Mouse (Mus musculus): Measurements from ENCODE around the gene Idi1. TPM values are rescaled to one million over a fixed set of nuclear protein-coding genes. Genes with fewer than 3 reads are reported as not detected.

Idi1 gene
- polyA plus RNA-seq, 1 experiment from 2014 or later, result 27.6 TPM

- Histone ChIP-seq H3K27ac (ENCODE audit: low read depth, low read length) (no peak overlapping the region), H3K4me3 (ENCODE audit: low read depth, low read length) (no peak overlapping the region), H3K27me3 (replicated peaks; ENCODE audit: control insufficient read depth, insufficient read depth, low read length) (no peaks in the 10 kb centered on the region), H3K9me3 (ENCODE audit: control insufficient read depth) (no peaks in the 10 kb centered on the region), H3K4me1 (replicated peaks; ENCODE audit: control insufficient read depth, insufficient read depth, low read length) (no peaks in the 10 kb centered on the region), H3K4me2 (replicated peaks; ENCODE audit: low read depth) (no peak overlapping the region), H3K9ac (ENCODE audit: low read depth, low read length) (no peak overlapping the region), H3K36me3 (ENCODE audit: control insufficient read depth, insufficient read depth) (peaks cover 52% of the 10 kb centered on the region)
- no peak for TF ChIP-seq CTCF (IDR thresholded peaks at IDR 0.05; ENCODE audit: low read depth)
- 93% methylated on average over 3 of the region's 3 CpGs for WGBS
- no peak for ATAC-seq
Observed at GRCm38 (mm10) chr13:8842273-8842672, 43.0 kb upstream of the Idi1 start.

GRCm38 (mm10) chr13:8847702-8848101 lies 37.6 kb upstream of the Idi1 start:
- H3K9me3 ChIP-seq (ENCODE audit: control insufficient read depth), result no peaks in the 10 kb centered on the region
- peaks cover 31% of the 10 kb centered on the region for H3K36me3 ChIP-seq (ENCODE audit: control insufficient read depth, insufficient read depth)
- H3K27me3 ChIP-seq (replicated peaks; ENCODE audit: control insufficient read depth, insufficient read depth, low read length), result no peaks in the 10 kb centered on the region
- TF ChIP-seq CTCF (IDR thresholded peaks at IDR 0.05; ENCODE audit: low read depth), result peak; percentile 77
- 52% methylated on average over 2 of the region's 2 CpGs for WGBS
- H3K4me1 ChIP-seq (replicated peaks; ENCODE audit: control insufficient read depth, insufficient read depth, low read length), result no peaks in the 10 kb centered on the region
- no peak overlapping the region for H3K4me3 ChIP-seq (ENCODE audit: low read depth, low read length)
- H3K9ac ChIP-seq (ENCODE audit: low read depth, low read length), result no peak overlapping the region
- ATAC-seq, result no peak
- H3K4me2 ChIP-seq (replicated peaks; ENCODE audit: low read depth), result no peak overlapping the region
- no peak overlapping the region for H3K27ac ChIP-seq (ENCODE audit: low read depth, low read length)

DNA sequence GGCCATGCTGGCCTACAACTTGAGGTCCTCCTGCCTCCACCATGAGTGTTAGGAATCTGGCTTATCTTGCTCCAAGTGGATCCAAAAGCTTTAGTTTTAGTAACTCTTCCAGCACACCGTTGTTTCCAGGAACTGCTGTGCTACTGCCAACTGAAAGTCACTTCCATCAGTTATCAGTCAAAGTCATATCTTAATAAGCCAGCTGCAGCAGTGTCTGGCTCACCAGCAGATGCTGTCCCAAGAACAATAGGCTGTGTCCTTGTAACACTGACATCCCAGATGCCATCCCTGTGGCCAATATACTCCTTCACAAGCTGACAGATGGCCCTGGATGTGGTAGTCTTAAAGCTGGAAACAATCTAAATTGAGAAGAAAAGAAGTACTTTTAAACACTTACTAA lies 36.0 kb upstream of the Idi1 start:
- H3K27ac ChIP-seq (ENCODE audit: low read depth, low read length), result no peak overlapping the region
- no peak overlapping the region for H3K9ac ChIP-seq (ENCODE audit: low read depth, low read length)
- no peaks in the 10 kb centered on the region for H3K4me1 ChIP-seq (replicated peaks; ENCODE audit: control insufficient read depth, insufficient read depth, low read length)
- no peak for TF ChIP-seq CTCF (IDR thresholded peaks at IDR 0.05; ENCODE audit: low read depth)
- H3K27me3 ChIP-seq (replicated peaks; ENCODE audit: control insufficient read depth, insufficient read depth, low read length), result no peaks in the 10 kb centered on the region
- H3K4me3 ChIP-seq (ENCODE audit: low read depth, low read length), result no peak overlapping the region
- H3K4me2 ChIP-seq (replicated peaks; ENCODE audit: low read depth), result no peak overlapping the region
- H3K9me3 ChIP-seq (ENCODE audit: control insufficient read depth), result no peaks in the 10 kb centered on the region
- peaks cover 35% of the 10 kb centered on the region for H3K36me3 ChIP-seq (ENCODE audit: control insufficient read depth, insufficient read depth)
- ATAC-seq, result no peak
- 81% methylated on average over 1 of the region's 1 CpGs for WGBS

DNA sequence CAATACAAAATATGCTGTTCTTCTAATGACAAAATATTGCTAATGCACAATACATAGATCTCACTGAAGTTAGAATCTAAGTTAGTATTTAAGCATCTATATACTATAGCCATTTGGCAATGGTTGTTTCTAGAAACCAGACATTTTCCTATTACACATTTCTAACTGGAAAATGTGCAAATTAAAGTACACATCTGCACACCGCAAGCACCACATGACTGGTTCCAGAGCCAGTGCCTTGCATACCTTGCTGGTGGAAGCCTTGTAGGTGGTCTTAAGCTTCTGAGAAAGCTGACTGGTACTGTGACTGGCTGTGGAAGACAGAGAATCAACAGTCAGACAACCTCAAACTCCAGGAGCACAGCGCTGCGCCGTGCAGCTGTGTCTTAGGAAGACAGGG lies 31.9 kb upstream of the Idi1 start:
- no peak overlapping the region for H3K4me3 ChIP-seq (ENCODE audit: low read depth, low read length)
- H3K4me1 ChIP-seq (replicated peaks; ENCODE audit: control insufficient read depth, insufficient read depth, low read length), result no peaks in the 10 kb centered on the region
- 97% methylated on average over 4 of the region's 4 CpGs for WGBS
- no peak overlapping the region for H3K27ac ChIP-seq (ENCODE audit: low read depth, low read length)
- no peaks in the 10 kb centered on the region for H3K27me3 ChIP-seq (replicated peaks; ENCODE audit: control insufficient read depth, insufficient read depth, low read length)
- no peak for ATAC-seq
- no peak for TF ChIP-seq CTCF (IDR thresholded peaks at IDR 0.05; ENCODE audit: low read depth)
- no peak overlapping the region for H3K9ac ChIP-seq (ENCODE audit: low read depth, low read length)
- H3K4me2 ChIP-seq (replicated peaks; ENCODE audit: low read depth), result no peak overlapping the region
- H3K36me3 ChIP-seq (ENCODE audit: control insufficient read depth, insufficient read depth), result peaks cover 21% of the 10 kb centered on the region
- H3K9me3 ChIP-seq (ENCODE audit: control insufficient read depth), result no peaks in the 10 kb centered on the region

DNA sequence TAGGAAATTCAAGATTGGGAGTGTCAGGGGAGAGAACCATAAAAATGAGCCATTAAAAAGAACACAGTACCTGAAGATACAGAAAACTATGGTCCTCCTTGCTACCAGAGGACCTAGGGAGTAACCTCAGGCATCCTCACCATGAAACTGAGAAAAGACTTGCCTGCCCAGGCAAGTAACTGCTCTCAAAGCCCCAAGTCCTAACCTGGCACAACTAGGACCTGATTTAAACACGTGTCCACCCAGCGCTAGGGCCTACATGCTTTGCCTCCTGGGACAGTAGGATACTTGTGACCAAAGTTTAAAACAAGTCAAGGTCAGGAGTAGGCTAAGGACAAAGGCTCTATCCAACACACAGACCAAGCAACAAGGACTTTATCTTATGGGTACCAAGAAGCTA lies 30.5 kb upstream of the Idi1 start:
- H3K27me3 ChIP-seq (replicated peaks; ENCODE audit: control insufficient read depth, insufficient read depth, low read length), result no peaks in the 10 kb centered on the region
- no peak overlapping the region for H3K27ac ChIP-seq (ENCODE audit: low read depth, low read length)
- WGBS, result 90% methylated on average over 2 of the region's 2 CpGs
- H3K36me3 ChIP-seq (ENCODE audit: control insufficient read depth, insufficient read depth), result peaks cover 14% of the 10 kb centered on the region
- H3K9me3 ChIP-seq (ENCODE audit: control insufficient read depth), result no peaks in the 10 kb centered on the region
- H3K4me3 ChIP-seq (ENCODE audit: low read depth, low read length), result no peak overlapping the region
- no peak for ATAC-seq
- no peak for TF ChIP-seq CTCF (IDR thresholded peaks at IDR 0.05; ENCODE audit: low read depth)
- H3K9ac ChIP-seq (ENCODE audit: low read depth, low read length), result no peak overlapping the region
- H3K4me1 ChIP-seq (replicated peaks; ENCODE audit: control insufficient read depth, insufficient read depth, low read length), result no peaks in the 10 kb centered on the region
- no peak overlapping the region for H3K4me2 ChIP-seq (replicated peaks; ENCODE audit: low read depth)

DNA sequence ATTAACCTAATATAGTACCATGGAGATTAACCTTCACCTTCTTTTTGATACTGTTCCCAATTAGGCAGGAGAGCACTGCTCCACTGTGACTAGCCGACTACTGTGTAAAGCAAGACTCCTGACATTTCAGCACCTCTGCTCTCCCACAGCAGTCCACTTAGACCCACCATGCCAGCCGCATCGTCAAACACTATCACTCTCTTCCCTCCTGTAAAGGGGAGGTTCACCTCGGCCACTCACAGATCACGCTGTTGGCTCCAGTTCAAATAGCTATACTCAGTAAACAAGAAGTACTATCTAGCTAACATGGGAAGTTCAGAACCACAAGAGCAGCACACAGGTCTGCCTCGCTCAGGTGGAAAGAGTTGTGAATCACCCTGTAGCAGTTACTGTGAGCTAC lies 26.8 kb upstream of the Idi1 start:
- H3K9ac ChIP-seq (ENCODE audit: low read depth, low read length), result no peak overlapping the region
- H3K27ac ChIP-seq (ENCODE audit: low read depth, low read length), result no peak overlapping the region
- H3K36me3 ChIP-seq (ENCODE audit: control insufficient read depth, insufficient read depth), result peaks cover 20% of the 10 kb centered on the region
- no peak for TF ChIP-seq CTCF (IDR thresholded peaks at IDR 0.05; ENCODE audit: low read depth)
- 82% methylated on average over 6 of the region's 6 CpGs for WGBS
- H3K4me2 ChIP-seq (replicated peaks; ENCODE audit: low read depth), result no peak overlapping the region
- H3K4me1 ChIP-seq (replicated peaks; ENCODE audit: control insufficient read depth, insufficient read depth, low read length), result no peaks in the 10 kb centered on the region
- H3K9me3 ChIP-seq (ENCODE audit: control insufficient read depth), result no peaks in the 10 kb centered on the region
- no peak overlapping the region for H3K4me3 ChIP-seq (ENCODE audit: low read depth, low read length)
- ATAC-seq, result no peak
- H3K27me3 ChIP-seq (replicated peaks; ENCODE audit: control insufficient read depth, insufficient read depth, low read length), result no peaks in the 10 kb centered on the region

DNA sequence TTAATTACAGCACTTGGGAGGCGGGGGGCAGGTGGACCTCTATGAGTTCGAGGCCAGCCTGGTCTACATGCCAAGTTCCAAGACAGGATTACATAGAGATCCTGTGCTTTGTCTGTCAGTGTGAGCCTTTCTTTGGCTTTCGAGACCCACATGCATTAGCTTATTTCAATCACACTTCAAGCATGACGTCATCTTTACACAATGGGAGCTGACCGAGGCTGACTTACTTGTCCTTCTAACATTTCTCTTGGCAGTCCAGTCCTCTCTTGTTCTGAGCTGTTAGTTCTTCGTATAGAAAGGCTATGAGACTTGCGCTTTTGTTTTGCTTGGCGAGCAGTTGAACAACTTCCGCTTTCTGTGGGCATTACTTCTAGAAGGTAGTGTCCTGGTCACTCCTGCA lies 24.4 kb upstream of the Idi1 start:
- WGBS, result 95% methylated on average over 9 of the region's 9 CpGs
- no peak overlapping the region for H3K27ac ChIP-seq (ENCODE audit: low read depth, low read length)

More for the DNA sequence above, 24.4 kb upstream of the Idi1 start:
- TF ChIP-seq CTCF (IDR thresholded peaks at IDR 0.05; ENCODE audit: low read depth), result no peak
- H3K4me3 ChIP-seq (ENCODE audit: low read depth, low read length), result no peak overlapping the region
- ATAC-seq, result no peak
- H3K9me3 ChIP-seq (ENCODE audit: control insufficient read depth), result no peaks in the 10 kb centered on the region
- H3K4me2 ChIP-seq (replicated peaks; ENCODE audit: low read depth), result no peak overlapping the region
- no peaks in the 10 kb centered on the region for H3K27me3 ChIP-seq (replicated peaks; ENCODE audit: control insufficient read depth, insufficient read depth, low read length)
- H3K9ac ChIP-seq (ENCODE audit: low read depth, low read length), result no peak overlapping the region
- no peaks in the 10 kb centered on the region for H3K4me1 ChIP-seq (replicated peaks; ENCODE audit: control insufficient read depth, insufficient read depth, low read length)
- peaks cover 12% of the 10 kb centered on the region for H3K36me3 ChIP-seq (ENCODE audit: control insufficient read depth, insufficient read depth)

Measured in intestine, postnatal 0 days (tissue).